Mouse (Mus musculus): ENCODE measurements around the gene Wnt9b. TPM values are rescaled to one million over a fixed set of nuclear protein-coding genes. Genes with fewer than 3 reads are reported as not detected.

Wnt9b gene
- total RNA-seq, 2 experiments from 2014 or later: 0.38 to 0.57 TPM

Other genes starting within 250 kb of the Wnt9b start
- not detected for gene Lrrc37a, start 245.2 kb downstream of the Wnt9b start, total RNA-seq (2021)
- not detected for gene Gm884, start 128.7 kb downstream of the Wnt9b start, total RNA-seq (2021)
- gene Lyzl6, start 110.9 kb downstream of the Wnt9b start, total RNA-seq (2021): not detected
- gene Rprml, start 100.3 kb downstream of the Wnt9b start, total RNA-seq (2021): 100 to 1,000 TPM; 101 to 119 TPM
- 10 to 100 TPM; 63.5 to 64.6 TPM for gene Gosr2, start 51.9 kb downstream of the Wnt9b start, total RNA-seq (2021)
- 1 to 10 TPM; 1.5 to 1.8 TPM for gene Wnt3, start 24.3 kb upstream of the Wnt9b start, total RNA-seq (2021)
- 1,000 to 10,000 TPM; 1,120 to 1,198 TPM for gene Nsf, start 204.2 kb upstream of the Wnt9b start, total RNA-seq (2021)
- gene Arf2, start 216.9 kb upstream of the Wnt9b start, total RNA-seq (2021): 10 to 100 TPM; 42.0 to 45.8 TPM

Data from layer of hippocampus, postnatal 36 days (tissue).